In the genomic region with DNA sequence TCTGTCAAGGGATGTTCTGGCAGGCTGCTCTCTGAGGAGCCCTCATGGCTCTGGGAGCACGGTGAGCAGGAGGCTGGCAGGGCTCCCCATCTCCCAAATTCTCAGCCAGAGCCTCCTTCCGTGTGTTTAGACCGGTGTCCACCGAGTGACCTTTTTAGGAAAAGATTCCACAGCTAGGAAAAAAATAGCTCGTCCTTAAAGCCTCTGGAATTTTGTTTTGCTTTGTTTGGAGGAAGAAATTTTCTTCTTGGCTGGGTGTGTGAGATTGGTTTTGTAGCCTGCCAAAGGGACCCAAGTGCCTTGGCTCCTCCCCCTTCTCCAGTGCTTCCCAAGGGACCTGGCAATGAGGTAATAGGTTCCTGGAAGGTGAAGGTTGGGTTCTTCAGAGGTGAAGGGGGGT, we compare ENCODE assay signal across 16 mouse cellular contexts.
DNase-seq lines count a peak whose midpoint lies in the region; ATAC-seq and TF ChIP-seq lines count a peak whose summit lies in the region.
"Had no signal": no experiment of that assay in that cellular context is flagged by ENCODE, and none has a peak within 500 bp of the region (broad histone marks: within the 10 kb centered on the region; RNA-seq: fewer than 3 reads in every experiment).

No protein-coding gene starts in this region.

- ATAC-seq in heart, embryonic 11.5 days (replicated peaks; ENCODE audit: insufficient number of reproducible peaks, low FRiP score, low TSS enrichment): no peak
- ATAC-seq in lung, embryonic 14.5 days (ENCODE audit: insufficient read depth): no peak
- 0 out of 2 replicates have a peak, but pooled peaks have one; percentile 53 for ATAC-seq in stomach, embryonic 15.5 days (ENCODE audit: insufficient read depth, low FRiP score, low read depth)

- TF ChIP-seq CTCF in lung, embryonic 14.5 days (IDR thresholded peaks at IDR 0.05; ENCODE audit: low read depth): no peak

- no peak overlapping the region for H3K9ac ChIP-seq in heart, embryonic 11.5 days (ENCODE audit: low read depth, low read length)
- no peak overlapping the region for H3K9ac ChIP-seq in lung, embryonic 14.5 days
- no peak overlapping the region for H3K9ac ChIP-seq in stomach, embryonic 15.5 days
- H3K9ac ChIP-seq: heart, embryonic 15.5 days; hindbrain, embryonic 13.5 days; midbrain, embryonic 12.5 days had no signal

- H3K27me3 ChIP-seq in heart, embryonic 11.5 days (ENCODE audit: control insufficient read depth, insufficient read depth, low read length): no peaks in the 10 kb centered on the region
- no peaks in the 10 kb centered on the region for H3K27me3 ChIP-seq in lung, embryonic 14.5 days (ENCODE audit: insufficient read depth, low read length)
- H3K27me3 ChIP-seq in stomach, embryonic 15.5 days (replicated peaks): no peaks in the 10 kb centered on the region; the same call in 1 of the 2 replicates
- H3K27me3 ChIP-seq: midbrain, embryonic 12.5 days had no signal

- DNase-seq in heart, adult 11 months: peak; percentile 92
- DNase-seq in lung, embryonic 14.5 days: peak; percentile 23
- DNase-seq in lung, adult 18-20 months: no peak
- DNase-seq in liver: no peak
- DNase-seq: gastrocnemius, postnatal 36 days; lung, postnatal 4 days; spleen, adult 18-20 months had no signal

- no peak overlapping the region for H3K4me2 ChIP-seq in heart, embryonic 11.5 days
- H3K4me2 ChIP-seq in lung, embryonic 14.5 days: no peak overlapping the region
- H3K4me2 ChIP-seq in stomach, embryonic 15.5 days: no peak overlapping the region
- H3K4me2 ChIP-seq: heart, embryonic 15.5 days; hindbrain, embryonic 13.5 days; liver, embryonic 11.5 days; midbrain, embryonic 12.5 days had no signal

- H3K9me3 ChIP-seq in heart, embryonic 11.5 days (replicated peaks; ENCODE audit: control insufficient read depth, low read length): no peaks in the 10 kb centered on the region
- H3K9me3 ChIP-seq in lung, embryonic 14.5 days (ENCODE audit: low read depth, low read length): no peaks in the 10 kb centered on the region
- H3K9me3 ChIP-seq in stomach, embryonic 15.5 days: no peaks in the 10 kb centered on the region
- H3K9me3 ChIP-seq: heart, embryonic 15.5 days; hindbrain, embryonic 13.5 days; midbrain, embryonic 12.5 days had no signal

- H3K4me1 ChIP-seq in heart, embryonic 11.5 days (ENCODE audit: control insufficient read depth, insufficient read depth, low read length): no peaks in the 10 kb centered on the region
- H3K4me1 ChIP-seq in lung, embryonic 14.5 days (ENCODE audit: insufficient read depth): no peaks in the 10 kb centered on the region
- H3K4me1 ChIP-seq in brown adipose tissue, adult 24 weeks (ENCODE audit: control insufficient read depth, insufficient read depth, insufficient read length, low read length): peaks cover 9% of the 10 kb centered on the region
- no peaks in the 10 kb centered on the region for H3K4me1 ChIP-seq in stomach, embryonic 15.5 days
- H3K4me1 ChIP-seq: heart, embryonic 15.5 days; midbrain, embryonic 12.5 days had no signal

- WGBS in heart, embryonic 11.5 days (ENCODE audit: insufficient replicate concordance): 61% methylated on average over 5 of the region's 5 CpGs
- 46% methylated on average over 5 of the region's 5 CpGs for WGBS in lung, embryonic 14.5 days
- 57% methylated on average over 5 of the region's 5 CpGs for WGBS in stomach, embryonic 15.5 days

- H3K4me3 ChIP-seq in heart, embryonic 11.5 days (ENCODE audit: low read depth, low read length): no peak overlapping the region
- H3K4me3 ChIP-seq in lung, embryonic 14.5 days (ENCODE audit: low read depth, low read length): no peak overlapping the region
- no peak overlapping the region for H3K4me3 ChIP-seq in brown adipose tissue, adult 24 weeks (ENCODE audit: insufficient read depth, low read depth, low read length)
- no peak overlapping the region for H3K4me3 ChIP-seq in stomach, embryonic 15.5 days (replicated peaks)
- H3K4me3 ChIP-seq: heart, embryonic 15.5 days; hindbrain, embryonic 13.5 days; midbrain, embryonic 12.5 days; myocyte had no signal

- H3K36me3 ChIP-seq in heart, embryonic 11.5 days (ENCODE audit: control insufficient read depth, insufficient read depth, low read length): no peaks in the 10 kb centered on the region
- no peaks in the 10 kb centered on the region for H3K36me3 ChIP-seq in lung, embryonic 14.5 days (ENCODE audit: insufficient read depth)
- no peaks in the 10 kb centered on the region for H3K36me3 ChIP-seq in stomach, embryonic 15.5 days
- H3K36me3 ChIP-seq: heart, embryonic 15.5 days; hindbrain, embryonic 13.5 days; midbrain, embryonic 12.5 days had no signal

- no peak overlapping the region for H3K27ac ChIP-seq in heart, embryonic 11.5 days (ENCODE audit: low read depth, low read length)
- H3K27ac ChIP-seq in lung, embryonic 14.5 days (ENCODE audit: low read depth): no peak overlapping the region
- peak overlapping the region; percentile 57; the same call in 1 of the 2 replicates for H3K27ac ChIP-seq in brown adipose tissue, adult 24 weeks (replicated peaks; ENCODE audit: low read depth, low read length)
- H3K27ac ChIP-seq in stomach, embryonic 15.5 days: peak overlapping the region; percentile 32; the same call in 1 of the 2 replicates
- H3K27ac ChIP-seq: heart, embryonic 15.5 days; hindbrain, embryonic 13.5 days; kidney, postnatal 0 days; midbrain, embryonic 12.5 days had no signal

Comparison
In these comparisons a context has a peak if more than half of its experiments do, and no peak if none do; other contexts are left out.
1. DNase-seq: peak in heart, adult 11 months (single experiment) and lung, embryonic 14.5 days (single experiment); none in lung, adult 18-20 months (0 of 2) and liver (single experiment).
2. H3K27ac ChIP-seq: peak in brown adipose tissue, adult 24 weeks (single experiment) and stomach, embryonic 15.5 days (single experiment); none in heart, embryonic 11.5 days (single experiment) and lung, embryonic 14.5 days (single experiment).